Mouse (Mus musculus) cerebellum, postnatal 14 days (tissue): ENCODE data around the gene Rbm15b.
A peak's percentile ranks its signal among the peaks of the same experiment; 100 is the strongest.

ENCODE experiments used
- DNase-seq, 2 experiments: peaks; one replicate each; pipeline ENCODE4 v3.0.0; 2021; ENCODE audit warnings: mixed read lengths in 2 of 2

Rbm15b gene

GRCm38 (mm10) chr9:106886828-106887702 lies at the start of gene Rbm15b:
Gene Rbm15b, minus strand, starts transcription at chr9:106887428.
- peak; percentile 99 for DNase-seq

- no peak for DNase-seq
Observed at GRCm38 (mm10) chr9:106934998-106935397, 47.8 kb upstream of the Rbm15b start.

- no peak for DNase-seq
Observed at GRCm38 (mm10) chr9:106914878-106915277, 27.6 kb upstream of the Rbm15b start.

GRCm38 (mm10) chr9:106913759-106914158 lies 26.5 kb upstream of the Rbm15b start:
- DNase-seq: no peak

- no peak for DNase-seq
Observed at GRCm38 (mm10) chr9:106911624-106912023, 24.4 kb upstream of the Rbm15b start.

GRCm38 (mm10) chr9:106908715-106909114 lies 21.5 kb upstream of the Rbm15b start:
- DNase-seq: no peak

- no peak for DNase-seq
Observed at GRCm38 (mm10) chr9:106908174-106908573, 20.9 kb upstream of the Rbm15b start.

- no peak for DNase-seq
Observed at GRCm38 (mm10) chr9:106906597-106906996, 19.4 kb upstream of the Rbm15b start.

- peak; percentile 39 to 48 for DNase-seq
Observed at GRCm38 (mm10) chr9:106903791-106904134, 16.5 kb upstream of the Rbm15b start.

- DNase-seq: no peak
Observed at GRCm38 (mm10) chr9:106903099-106903790, 16.0 kb upstream of the Rbm15b start.

- DNase-seq: no peak
Observed at GRCm38 (mm10) chr9:106901596-106901995, 14.4 kb upstream of the Rbm15b start.

- DNase-seq: no peak
Observed at GRCm38 (mm10) chr9:106898901-106899300, 11.7 kb upstream of the Rbm15b start.

- no peak for DNase-seq
Observed at GRCm38 (mm10) chr9:106893327-106893726, 6.1 kb upstream of the Rbm15b start.

GRCm38 (mm10) chr9:106892552-106892875 lies 5.3 kb upstream of the Rbm15b start:
- peak in 1 of 2 experiments; percentile 68 for DNase-seq

GRCm38 (mm10) chr9:106891829-106892551 lies 4.8 kb upstream of the Rbm15b start, which contains the start of gene Manf:
Gene Manf, minus strand, starts transcription at chr9:106891979.
- peak; percentile 95 to 96 for DNase-seq

- DNase-seq: peak in 1 of 2 experiments; percentile 67
Observed at GRCm38 (mm10) chr9:106891341-106891741, 4.1 kb upstream of the Rbm15b start.

GRCm38 (mm10) chr9:106890496-106891240 lies 3.4 kb upstream of the Rbm15b start:
- peak in 1 of 2 experiments; percentile 35 for DNase-seq

GRCm38 (mm10) chr9:106889321-106889720 lies 2.1 kb upstream of the Rbm15b start:
- DNase-seq: no peak

- DNase-seq: no peak
Observed at GRCm38 (mm10) chr9:106888346-106888745, 1.1 kb upstream of the Rbm15b start.

GRCm38 (mm10) chr9:106885901-106886731 lies 1.1 kb downstream of the Rbm15b start:
- DNase-seq: peak; percentile 73 to 78
